ENCODE assay signal across 7 mouse cellular contexts in genomic region chr13:37964128-37965087, GRCm38 (mm10). TPM values are rescaled to one million over a fixed set of nuclear protein-coding genes. Genes with fewer than 3 reads are reported as not detected.
DNase-seq lines count a peak whose midpoint lies in the region; ATAC-seq and TF ChIP-seq lines count a peak whose summit lies in the region.

No protein-coding gene starts in this region.

- TF ChIP-seq EP300 in stomach, postnatal 0 days (optimal IDR thresholded peaks at IDR 0.05) = no peak

- H3K4me1 ChIP-seq in forebrain, embryonic 12.5 days = peaks cover 29% of the 10 kb centered on the region
- H3K4me1 ChIP-seq in liver, embryonic 13.5 days (replicated peaks) = peaks cover 76% of the 10 kb centered on the region
- H3K4me1 ChIP-seq in stomach, postnatal 0 days (replicated peaks; ENCODE audit: control insufficient read depth, insufficient read depth) = no peaks in the 10 kb centered on the region

- no peak for ATAC-seq in forebrain, embryonic 12.5 days (ENCODE audit: low FRiP score)
- ATAC-seq in liver, embryonic 13.5 days (ENCODE audit: low read depth) = peak; percentile 21
- ATAC-seq in stomach, postnatal 0 days (ENCODE audit: low FRiP score, low TSS enrichment) = no peak

- TF ChIP-seq CTCF in stomach, postnatal 0 days (IDR thresholded peaks at IDR 0.05; ENCODE audit: low read depth) = no peak

- no peaks in the 10 kb centered on the region for H3K9me3 ChIP-seq in forebrain, embryonic 12.5 days
- H3K9me3 ChIP-seq in liver, embryonic 13.5 days (replicated peaks) = no peaks in the 10 kb centered on the region
- no peaks in the 10 kb centered on the region for H3K9me3 ChIP-seq in stomach, postnatal 0 days (ENCODE audit: control insufficient read depth, low read length)

- peak overlapping the region; percentile 3 for H3K9ac ChIP-seq in forebrain, embryonic 12.5 days
- peak overlapping the region; percentile 68 for H3K9ac ChIP-seq in liver, embryonic 13.5 days
- H3K9ac ChIP-seq in stomach, postnatal 0 days (ENCODE audit: low read length) = peak overlapping the region; percentile 50; the same call in 1 of the 2 replicates

- peaks cover 14% of the 10 kb centered on the region for H3K27me3 ChIP-seq in forebrain, embryonic 12.5 days
- no peaks in the 10 kb centered on the region for H3K27me3 ChIP-seq in liver, embryonic 13.5 days
- H3K27me3 ChIP-seq in stomach, postnatal 0 days (ENCODE audit: control insufficient read depth, insufficient read depth, low read length) = no peaks in the 10 kb centered on the region

- H3K4me2 ChIP-seq in forebrain, embryonic 12.5 days = peak overlapping the region; percentile 50
- H3K4me2 ChIP-seq in liver, embryonic 13.5 days = peak overlapping the region; percentile 77
- H3K4me2 ChIP-seq in stomach, postnatal 0 days (replicated peaks; ENCODE audit: low read depth) = peak overlapping the region; percentile 63

- intact Hi-C loops in gastrocnemius, postnatal 14 days (cut with DNase I; ENCODE audit: low total_unique reads) = no loop called here

- 33% methylated on average over 20 of the region's 20 CpGs for WGBS in forebrain, embryonic 12.5 days
- WGBS in liver, embryonic 13.5 days (ENCODE audit: insufficient replicate concordance) = 36% methylated on average over 20 of the region's 20 CpGs
- 56% methylated on average over 20 of the region's 20 CpGs for whole genome bisulfite sequencing in stomach, postnatal 0 days

- peak overlapping the region; percentile 32 for H3K4me3 ChIP-seq in forebrain, embryonic 12.5 days (replicated peaks)
- H3K4me3 ChIP-seq in liver, embryonic 13.5 days (replicated peaks) = peak overlapping the region; percentile 56
- peak overlapping the region; percentile 42 for H3K4me3 ChIP-seq in stomach, postnatal 0 days (ENCODE audit: low read depth, low read length)

- peak; percentile 39 for DNase-seq in right cerebral cortex, adult 18-20 months
- DNase-seq in right cerebral cortex, adult 2 months (ENCODE audit: low spot score in 2 of 2) = no peak
- peak; percentile 20 for DNase-seq in liver, embryonic 13.5 days
- no peak for DNase-seq in stomach, postnatal 0 days (ENCODE audit: low spot score)
- no peak for DNase-seq in gastrocnemius, postnatal 14 days
- no peak for DNase-seq in frontal cortex, postnatal 25 days (ENCODE audit: low spot score in 2 of 2)

- H3K27ac ChIP-seq in forebrain, embryonic 12.5 days = no peak overlapping the region
- peak overlapping the region; percentile 83 for H3K27ac ChIP-seq in liver, embryonic 13.5 days
- no peak overlapping the region for H3K27ac ChIP-seq in stomach, postnatal 0 days (replicated peaks)

- no peaks in the 10 kb centered on the region for H3K36me3 ChIP-seq in forebrain, embryonic 12.5 days (replicated peaks)
- H3K36me3 ChIP-seq in liver, embryonic 13.5 days = no peaks in the 10 kb centered on the region
- H3K36me3 ChIP-seq in stomach, postnatal 0 days (ENCODE audit: control insufficient read depth, insufficient read depth, low read length) = no peaks in the 10 kb centered on the region

RNA-seq across cellular contexts. Expression of gene Ssr1, which starts 29.6 kb away (rescaled TPM):
- 94.0 and 110 TPM in 2 replicates for polyA plus RNA-seq in forebrain, embryonic 12.5 days (2016; fragmentation: Nextera tagmentation; extraction: Ambion mirVana)
- polyA plus RNA-seq in liver, embryonic 13.5 days (2015; fragmentation: Nextera tagmentation; extraction: Ambion mirVana) = 93.6 and 119 TPM in 2 replicates
- 76.8 and 85.8 TPM in 2 replicates for polyA plus RNA-seq in stomach, postnatal 0 days (2015; fragmentation: Nextera tagmentation; extraction: Ambion mirVana)
- total RNA-seq in gastrocnemius, postnatal 14 days (2021) = 10 to 100 TPM; 54.3 to 58.5 TPM

Comparison
In these comparisons a context has a peak if more than half of its experiments do, and no peak if none do; other contexts are left out.
1. DNase-seq: peak in right cerebral cortex, adult 18-20 months (single experiment) and liver, embryonic 13.5 days (single experiment); none in right cerebral cortex, adult 2 months (0 of 2), stomach, postnatal 0 days (single experiment), gastrocnemius, postnatal 14 days (single experiment) and frontal cortex, postnatal 25 days (0 of 2).
2. H3K9ac ChIP-seq: peak in every context shown above with its lines; median percentile 68 in liver, embryonic 13.5 days; 50 in stomach, postnatal 0 days; 3 in forebrain, embryonic 12.5 days.
3. Peak in every context shown above with its lines, with median percentiles within 50 percentile points of each other: H3K4me2 ChIP-seq and H3K4me3 ChIP-seq.